Mouse (Mus musculus) cerebellum, adult 11-12 months (tissue): ENCODE data around the gene Birc6.

Experiments used
- DNase-seq: peaks from one replicate; pipeline ENCODE4 v3.0.0; 2022

Gene Birc6

GRCm38 (mm10) chr17:74527729-74528607 lies at the start of gene Birc6:
Gene Birc6 (plus strand): TSS chr17:74528295.
- DNase-seq = peak; percentile 100

- no peak for DNase-seq
Observed at GRCm38 (mm10) chr17:74480361-74481069, 47.6 kb upstream of the Birc6 start.

- peak; percentile 95 for DNase-seq
Observed at GRCm38 (mm10) chr17:74489024-74489900, 38.8 kb upstream of the Birc6 start, which contains the start of gene Yipf4. Gene Yipf4 (plus strand): TSS chr17:74489493.

GRCm38 (mm10) chr17:74489901-74490220 lies 38.2 kb upstream of the Birc6 start:
- DNase-seq = no peak

- no peak for DNase-seq
Observed at GRCm38 (mm10) chr17:74491565-74491964, 36.5 kb upstream of the Birc6 start.

- no peak for DNase-seq
Observed at GRCm38 (mm10) chr17:74500204-74500603, 27.9 kb upstream of the Birc6 start.

- DNase-seq = no peak
Observed at GRCm38 (mm10) chr17:74501085-74501484, 27.0 kb upstream of the Birc6 start.

- DNase-seq = no peak
Observed at GRCm38 (mm10) chr17:74507934-74508333, 20.2 kb upstream of the Birc6 start.

- DNase-seq = no peak
Observed at GRCm38 (mm10) chr17:74508600-74508999, 19.5 kb upstream of the Birc6 start.

GRCm38 (mm10) chr17:74512308-74512707 lies 15.8 kb upstream of the Birc6 start:
- DNase-seq = no peak

- DNase-seq = no peak
Observed at GRCm38 (mm10) chr17:74522797-74523723, 5.0 kb upstream of the Birc6 start.

- no peak for DNase-seq
Observed at GRCm38 (mm10) chr17:74526117-74526516, 2.0 kb upstream of the Birc6 start.

- DNase-seq = peak; percentile 34
Observed at GRCm38 (mm10) chr17:74526806-74527653, 1.1 kb upstream of the Birc6 start.

- peak; percentile 68 for DNase-seq
Observed at GRCm38 (mm10) chr17:74528648-74529532, 795 bp downstream of the Birc6 start.

GRCm38 (mm10) chr17:74529533-74529824 lies 1.4 kb downstream of the Birc6 start:
- DNase-seq = no peak

GRCm38 (mm10) chr17:74534971-74535370 lies 6.9 kb downstream of the Birc6 start:
- DNase-seq = no peak

GRCm38 (mm10) chr17:74537526-74537925 lies 9.4 kb downstream of the Birc6 start:
- no peak for DNase-seq

GRCm38 (mm10) chr17:74543615-74544014 lies 15.5 kb downstream of the Birc6 start:
- DNase-seq = no peak

- no peak for DNase-seq
Observed at GRCm38 (mm10) chr17:74554118-74554517, 26.0 kb downstream of the Birc6 start.

- DNase-seq = peak; percentile 28
Observed at GRCm38 (mm10) chr17:74559891-74560290, 31.8 kb downstream of the Birc6 start.
